Mouse (Mus musculus) ES-Bruce4 (cell line): Measurements from ENCODE around the gene Cipc. TPM values are rescaled to one million over a fixed set of nuclear protein-coding genes. Genes with fewer than 3 reads are reported as not detected.

Source experiments
- H3K27ac ChIP-seq: 2 replicates; pipeline ENCODE4 v1.5.1; 2012; ENCODE audit warnings: low read length, inconsistent platforms; ENCODE audit not compliant: insufficient read depth
- H3K27me3 ChIP-seq: 2 replicates; pipeline ENCODE4 v1.6.1; 2012; ENCODE audit warnings: mild to moderate bottlenecking, low read length, inconsistent platforms; ENCODE audit not compliant: control insufficient read depth, poor library complexity, insufficient read depth, severe bottlenecking
- H3K36me3 ChIP-seq: 2 replicates; pipeline ENCODE4 v1.6.1; 2012; ENCODE audit warnings: inconsistent platforms, mild to moderate bottlenecking, low read length, moderate library complexity; ENCODE audit not compliant: control insufficient read depth, poor library complexity, insufficient read depth, severe bottlenecking
- H3K4me1 ChIP-seq: one replicate; pipeline ENCODE4 v1.8.1; 2011; ENCODE audit warnings: low read length; ENCODE audit not compliant: control insufficient read depth, insufficient read depth
- H3K4me3 ChIP-seq: 2 replicates; pipeline ENCODE4 v1.5.1; 2011; ENCODE audit warnings: low read depth, mild to moderate bottlenecking, low read length
- H3K9ac ChIP-seq: 2 replicates; pipeline ENCODE4 v1.6.1; 2012; ENCODE audit warnings: low read depth, mild to moderate bottlenecking, inconsistent platforms; ENCODE audit not compliant: poor library complexity, severe bottlenecking
- H3K9me3 ChIP-seq: replicated peaks from 2 replicates; pipeline ENCODE4 v1.6.1; 2012; ENCODE audit warnings: mild to moderate bottlenecking, low read length, inconsistent platforms; ENCODE audit not compliant: control insufficient read depth, poor library complexity, insufficient read depth, severe bottlenecking
- CTCF ChIP-seq: IDR thresholded peaks from one replicate; pipeline ENCODE4 v1.8.1; 2011; ENCODE audit warnings: low read depth, low read length
- EP300 ChIP-seq: IDR thresholded peaks from 2 replicates; pipeline ENCODE4 v1.6.1; 2011; ENCODE audit warnings: low read depth, low read length; ENCODE audit not compliant: insufficient read depth
- POLR2A ChIP-seq: IDR thresholded peaks from one replicate; pipeline ENCODE4 v1.8.1; 2011; ENCODE audit warnings: low read length; ENCODE audit not compliant: insufficient read depth
- polyA plus RNA-seq: library from polyadenylated mRNA; stranded (reverse); fragments of >200 nt; gene quantifications from 2 replicates; pipeline ENCODE4 v1.2.4, GENCODE M21; 2011; ENCODE audit warnings: low read depth; ENCODE audit not compliant: missing spikeins, insufficient read depth, insufficient read length

Gene Cipc
- polyA plus RNA-seq, 1 experiment, result 23.5 TPM

DNA sequence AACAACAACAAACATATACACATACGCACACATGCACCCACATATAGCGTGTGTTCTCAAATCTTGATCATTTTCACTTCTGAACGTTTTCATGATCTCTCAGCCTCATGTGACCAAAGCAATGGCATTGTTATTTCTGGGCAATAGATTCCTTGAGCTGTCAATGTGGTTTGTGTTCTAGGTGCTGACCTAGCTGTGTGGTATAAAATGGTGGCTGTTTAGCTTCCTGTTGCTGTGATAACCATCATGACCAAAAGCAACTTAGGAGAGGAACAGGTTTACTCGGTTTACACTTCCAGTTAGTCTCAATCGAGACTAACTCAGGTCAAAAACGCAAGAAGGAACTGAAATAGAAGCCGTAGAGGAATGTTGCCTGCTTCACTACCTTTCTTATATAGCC lies 24.2 kb downstream of the Cipc start:
- Histone ChIP-seq H3K27ac (no peak overlapping the region), H3K36me3 (no peaks in the 10 kb centered on the region)
- TF ChIP-seq CTCF (no peak), POLR2A (no peak), EP300 (no peak)

DNA sequence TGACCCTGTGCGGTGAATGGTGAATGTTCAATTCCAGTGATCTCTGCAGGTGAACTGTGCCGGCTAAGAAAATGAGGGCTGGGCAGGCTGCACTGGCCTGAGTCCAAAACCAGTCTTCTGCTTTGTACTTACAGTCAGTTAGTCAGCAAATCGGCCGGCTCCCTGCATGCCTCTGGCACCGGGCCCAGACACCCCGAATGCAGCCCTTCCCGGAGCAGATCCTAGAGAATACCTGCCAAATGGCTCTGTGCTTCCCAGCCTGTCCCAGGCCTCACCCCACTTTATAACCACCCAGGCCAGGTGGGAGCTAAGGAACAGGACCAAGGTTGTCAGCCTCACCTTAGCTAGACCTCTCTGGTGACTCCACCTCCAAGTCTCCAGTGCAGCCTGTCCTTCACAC lies 26.4 kb downstream of the Cipc start:
- TF ChIP-seq POLR2A (no peak), EP300 (no peak), CTCF (no peak)
- Histone ChIP-seq H3K36me3 (no peaks in the 10 kb centered on the region), H3K9me3 (no peaks in the 10 kb centered on the region), H3K27ac (no peak overlapping the region), H3K4me1 (no peaks in the 10 kb centered on the region), H3K4me3 (no peak overlapping the region), H3K27me3 (no peaks in the 10 kb centered on the region), H3K9ac (no peak overlapping the region)

More for the DNA sequence above, 24.2 kb downstream of the Cipc start:
- Histone ChIP-seq H3K4me1 (no peaks in the 10 kb centered on the region), H3K9ac (no peak overlapping the region), H3K27me3 (no peaks in the 10 kb centered on the region), H3K9me3 (no peaks in the 10 kb centered on the region), H3K4me3 (no peak overlapping the region)

DNA sequence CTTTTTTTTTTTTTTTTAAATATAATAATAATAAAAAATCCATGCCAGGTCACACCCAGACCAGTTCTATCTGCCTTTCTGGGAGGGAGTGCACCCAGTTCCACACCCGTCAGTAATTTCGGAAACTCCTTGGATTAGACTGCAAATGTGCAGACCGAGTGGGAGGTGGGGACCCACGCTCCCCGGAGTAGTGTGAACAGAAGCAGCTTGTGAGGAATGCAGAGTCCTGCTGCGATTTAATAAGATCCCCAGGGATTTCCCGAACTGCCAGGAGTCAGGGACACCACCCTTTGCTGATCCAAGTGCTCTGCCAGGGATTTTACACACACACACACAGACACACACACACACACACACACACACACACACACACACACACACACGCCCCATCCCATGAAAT lies 26.9 kb downstream of the Cipc start:
- H3K27me3 ChIP-seq, result no peaks in the 10 kb centered on the region
- no peak overlapping the region for H3K9ac ChIP-seq
- no peaks in the 10 kb centered on the region for H3K36me3 ChIP-seq
- no peak overlapping the region for H3K27ac ChIP-seq
- H3K9me3 ChIP-seq, result no peaks in the 10 kb centered on the region
- no peak overlapping the region for H3K4me3 ChIP-seq
- no peaks in the 10 kb centered on the region for H3K4me1 ChIP-seq
- no peak for TF ChIP-seq POLR2A
- no peak for TF ChIP-seq EP300
- no peak for TF ChIP-seq CTCF

DNA sequence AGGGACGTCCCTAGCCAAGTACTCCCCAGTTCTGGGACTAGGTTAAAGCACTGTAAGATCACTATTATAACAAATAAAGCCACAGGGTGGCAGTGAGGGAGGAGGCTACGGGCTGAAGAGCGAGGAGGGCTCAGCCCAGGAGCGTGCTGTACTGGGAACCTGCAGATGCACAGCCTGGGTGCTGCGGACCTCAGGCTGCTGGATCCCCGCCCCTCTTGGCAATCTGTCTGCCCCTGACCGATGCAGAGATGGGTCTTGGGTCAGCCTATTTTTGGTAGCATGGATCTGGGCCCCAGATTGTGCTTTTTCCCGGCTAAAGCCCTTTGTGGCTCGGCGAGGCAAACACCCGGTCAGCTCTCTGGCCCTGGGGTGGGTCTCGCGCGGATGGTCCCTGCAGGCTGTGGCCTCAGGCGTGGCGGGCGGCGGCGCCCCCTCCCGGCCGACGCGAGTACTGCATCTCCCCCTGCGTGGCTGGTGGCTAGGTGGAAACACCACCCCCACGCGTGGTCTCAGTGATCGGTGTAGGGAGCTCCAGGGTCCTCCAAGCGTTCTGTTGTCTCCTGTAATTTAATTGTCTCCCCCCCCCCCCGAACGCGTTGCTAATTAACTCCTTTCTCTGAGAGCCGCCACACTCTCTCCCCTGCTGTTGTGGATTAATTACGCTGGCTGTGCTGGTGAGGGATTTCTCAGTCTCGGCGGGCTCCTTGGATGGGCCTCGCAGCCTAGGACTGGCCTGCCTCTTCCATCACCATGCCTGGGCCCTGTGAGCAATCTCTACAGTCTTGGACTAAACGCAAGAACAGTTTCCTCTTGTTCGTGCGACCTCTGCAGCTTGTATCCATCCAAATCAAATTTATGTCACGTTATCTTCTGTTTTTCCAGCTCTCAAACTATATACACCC lies 27.8 kb downstream of the Cipc start:
- 0 out of 2 replicates have a peak overlapping the region, but pooled peaks have one; percentile 4 for H3K9ac ChIP-seq
- H3K36me3 ChIP-seq, result no peaks in the 10 kb centered on the region
- no peaks in the 10 kb centered on the region for H3K27me3 ChIP-seq
- peak overlapping the region; percentile 22 for H3K4me3 ChIP-seq
- H3K9me3 ChIP-seq, result no peaks in the 10 kb centered on the region
- TF ChIP-seq EP300 (no peak), POLR2A (no peak), CTCF (peak; percentile 74)
- H3K4me1 ChIP-seq, result no peaks in the 10 kb centered on the region
- H3K27ac ChIP-seq, result no peak overlapping the region

DNA sequence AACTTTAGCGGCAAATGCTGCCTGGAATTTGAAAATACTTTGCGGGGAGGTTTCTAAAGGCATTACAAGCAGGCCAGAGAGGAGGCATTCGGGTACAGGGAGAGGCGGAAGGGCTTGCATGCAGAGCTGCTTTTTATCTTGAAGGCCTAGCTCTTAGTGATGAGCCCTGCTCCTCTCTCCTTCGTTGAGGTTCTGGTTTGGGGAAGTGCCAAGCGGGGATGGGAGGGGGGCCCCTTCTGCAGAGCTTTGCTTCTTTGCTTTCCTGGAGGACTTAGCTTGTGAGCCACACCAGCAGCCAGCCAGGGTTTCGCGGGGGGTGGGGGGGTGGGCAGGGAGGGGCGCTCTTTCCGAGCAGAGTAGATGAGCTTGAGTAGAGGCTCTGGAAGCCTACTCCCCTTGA lies 28.9 kb downstream of the Cipc start:
- Histone ChIP-seq H3K36me3 (no peaks in the 10 kb centered on the region), H3K9me3 (no peaks in the 10 kb centered on the region), H3K4me1 (no peaks in the 10 kb centered on the region), H3K27me3 (no peaks in the 10 kb centered on the region), H3K4me3 (peak overlapping the region; percentile 11; the same call in 1 of the 2 replicates), H3K9ac (0 out of 2 replicates have a peak overlapping the region, but pooled peaks have one; percentile 15), H3K27ac (no peak overlapping the region)
- TF ChIP-seq POLR2A (no peak), CTCF (no peak), EP300 (no peak)

DNA sequence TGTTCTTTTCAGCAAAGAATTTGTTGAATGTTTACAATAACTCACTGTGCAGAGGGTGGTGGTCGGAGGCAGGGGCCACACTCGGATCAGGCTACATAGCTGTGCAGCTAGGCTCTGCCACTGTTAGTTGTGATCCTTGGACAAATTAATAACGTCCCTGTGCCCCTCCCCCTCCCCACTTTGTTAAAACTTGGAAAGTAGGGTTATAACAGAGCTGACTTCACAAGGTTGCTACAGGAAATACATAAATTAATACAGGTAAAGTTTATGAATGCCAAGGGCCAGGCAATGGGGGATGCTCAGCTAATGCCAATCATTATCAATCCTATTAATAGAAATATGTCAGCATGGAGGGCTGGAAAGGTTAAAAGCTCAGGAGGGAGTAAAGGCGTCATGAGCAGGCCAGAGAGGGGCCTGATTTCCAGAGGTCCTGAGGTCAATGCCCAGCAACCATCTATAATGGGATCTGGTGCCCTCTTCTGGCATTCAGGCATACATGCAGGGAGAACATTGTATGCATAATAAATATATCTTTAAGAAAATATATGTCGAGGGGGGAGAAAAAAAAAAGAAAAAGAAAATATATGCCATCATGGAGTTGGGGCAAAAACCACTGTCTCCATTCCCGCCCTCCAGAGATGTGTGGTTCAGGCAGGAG lies 29.8 kb downstream of the Cipc start:
- H3K36me3 ChIP-seq, result no peaks in the 10 kb centered on the region
- no peak overlapping the region for H3K27ac ChIP-seq
- H3K9me3 ChIP-seq, result no peaks in the 10 kb centered on the region
- no peak overlapping the region for H3K9ac ChIP-seq
- TF ChIP-seq CTCF (peak; percentile 19), EP300 (no peak), POLR2A (no peak)
- H3K27me3 ChIP-seq, result no peaks in the 10 kb centered on the region
- H3K4me1 ChIP-seq, result no peaks in the 10 kb centered on the region
- H3K4me3 ChIP-seq, result no peak overlapping the region
